18 mouse cellular contexts compared by ENCODE assay signal in the genomic region with DNA sequence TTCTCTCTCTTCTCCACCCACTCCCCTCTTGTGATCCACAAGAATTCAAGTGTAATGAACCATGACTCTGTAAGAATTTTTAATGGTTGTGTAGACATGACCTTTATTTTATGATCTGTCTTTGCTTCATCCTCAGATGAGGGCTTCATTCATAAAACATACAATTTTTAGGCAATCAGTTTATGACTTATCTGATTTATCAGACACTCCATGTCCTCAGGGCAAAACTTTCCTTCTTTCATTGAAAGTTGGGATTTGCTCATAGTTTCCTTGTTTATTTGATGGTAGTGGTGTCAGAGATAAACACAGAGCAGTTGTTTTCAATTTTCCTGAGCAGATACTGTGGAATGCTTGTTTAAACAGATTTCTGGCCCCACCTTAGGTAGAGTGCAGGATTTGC.
"Had no signal": no experiment of that assay in that cellular context is flagged by ENCODE, and none has a peak within 500 bp of the region (broad histone marks: within the 10 kb centered on the region; RNA-seq: fewer than 3 reads in every experiment).

No protein-coding gene starts in this region.

- DNase-seq: liver, postnatal 0 days; lung, adult 2 months; lung, postnatal 4 days; midbrain, embryonic 14.5 days; retina, postnatal 1 day; right cerebral cortex, adult 18-20 months; right cerebral cortex, postnatal 25 days; right cerebral cortex, postnatal 4 days; spleen, adult 18-20 months; thymus, adult 18-20 months; thymus, postnatal 14 days; thymus, postnatal 36 days had no signal

- H3K27ac ChIP-seq: lung, embryonic 15.5 days; midbrain, embryonic 10.5 days; midbrain, embryonic 12.5 days; neural tube, embryonic 13.5 days; neural tube, embryonic 15.5 days had no signal

- H3K4me3 ChIP-seq: lung, embryonic 15.5 days; midbrain, embryonic 10.5 days; midbrain, embryonic 12.5 days; myocyte; neural tube, embryonic 13.5 days; neural tube, embryonic 15.5 days had no signal

- H3K4me1 ChIP-seq: midbrain, embryonic 10.5 days; midbrain, embryonic 12.5 days; neural tube, embryonic 13.5 days; neural tube, embryonic 15.5 days had no signal
